Mouse (Mus musculus): ENCODE results near the gene Olfr750.

Olfr750 gene

DNA sequence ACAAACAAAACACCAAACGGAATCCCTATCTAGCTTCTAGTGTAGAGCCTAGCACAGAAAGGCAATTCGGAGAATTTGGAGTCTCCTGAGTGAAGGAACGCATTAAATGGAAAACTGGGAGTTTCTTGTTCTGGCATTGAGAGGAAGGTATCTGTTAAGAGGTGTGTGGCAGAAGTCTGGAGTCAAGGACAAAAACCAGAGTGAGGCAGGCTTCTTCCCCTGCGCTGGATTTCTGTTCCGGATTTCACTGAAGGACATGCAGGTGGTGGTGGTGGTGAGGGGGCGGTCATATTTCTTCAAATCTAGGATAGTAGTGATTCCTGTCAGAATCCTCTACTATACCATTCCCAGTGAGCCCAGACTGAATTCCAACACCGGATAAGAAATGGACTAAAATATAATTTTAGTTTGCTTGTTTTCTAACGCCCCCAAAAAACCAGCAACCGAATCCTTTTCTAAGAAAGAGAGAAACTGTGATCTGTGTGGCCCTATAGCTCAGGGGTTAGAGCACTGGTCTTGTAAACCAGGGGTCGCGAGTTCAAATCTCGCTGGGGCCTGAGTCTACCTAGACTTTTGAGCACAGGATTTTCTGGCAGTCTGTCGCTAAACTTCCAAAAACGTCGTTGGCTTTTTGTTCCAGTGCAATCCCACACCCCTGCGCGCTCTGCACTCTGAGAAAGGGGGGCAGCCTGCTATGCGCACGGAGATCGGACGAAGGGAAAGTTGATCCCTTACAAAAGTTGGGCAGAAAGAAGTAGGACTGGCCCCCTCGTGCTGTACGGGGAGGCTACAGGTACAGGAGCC, 14.1 kb upstream of the Olfr750 start:
- DNase-seq (ENCODE audit: low spot score in 2 of 2) = peak; percentile 61 to 82

- no peak for DNase-seq (ENCODE audit: low spot score in 2 of 2)
These were observed 13.5 kb upstream of the Olfr750 start for GRCm38 (mm10) chr14:51087762-51088161.

DNA sequence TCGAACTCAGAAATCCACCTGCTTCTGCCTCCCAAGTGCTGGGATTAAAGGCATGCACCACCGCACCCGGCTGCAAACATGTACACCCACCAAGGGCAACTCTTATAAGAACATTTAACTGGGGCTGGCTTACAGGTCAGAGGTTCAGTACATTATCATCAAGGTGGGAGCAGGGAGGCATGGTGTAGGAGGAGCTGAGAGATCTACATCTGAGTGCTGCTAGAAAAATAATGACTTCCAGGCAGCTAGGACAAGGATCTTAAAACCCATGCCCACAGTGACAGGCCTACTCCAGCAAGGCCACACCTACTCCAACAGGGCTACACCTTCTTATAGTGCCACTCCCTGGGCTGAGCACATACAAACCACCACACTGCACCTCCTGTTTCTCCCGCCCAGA, 11.7 kb upstream of the Olfr750 start:
- DNase-seq (ENCODE audit: low spot score in 2 of 2) = no peak

GRCm38 (mm10) chr14:51085086-51085485, 10.9 kb upstream of the Olfr750 start:
- DNase-seq (ENCODE audit: low spot score in 2 of 2) = no peak

GRCm38 (mm10) chr14:51083805-51084204, 9.6 kb upstream of the Olfr750 start:
- no peak for DNase-seq (ENCODE audit: low spot score in 2 of 2)

- DNase-seq (ENCODE audit: low spot score in 2 of 2) = no peak
These were observed 8.7 kb upstream of the Olfr750 start for GRCm38 (mm10) chr14:51082599-51083581.

- DNase-seq (ENCODE audit: low spot score in 2 of 2) = no peak
These were observed 6.8 kb upstream of the Olfr750 start for GRCm38 (mm10) chr14:51081035-51081434.

DNA sequence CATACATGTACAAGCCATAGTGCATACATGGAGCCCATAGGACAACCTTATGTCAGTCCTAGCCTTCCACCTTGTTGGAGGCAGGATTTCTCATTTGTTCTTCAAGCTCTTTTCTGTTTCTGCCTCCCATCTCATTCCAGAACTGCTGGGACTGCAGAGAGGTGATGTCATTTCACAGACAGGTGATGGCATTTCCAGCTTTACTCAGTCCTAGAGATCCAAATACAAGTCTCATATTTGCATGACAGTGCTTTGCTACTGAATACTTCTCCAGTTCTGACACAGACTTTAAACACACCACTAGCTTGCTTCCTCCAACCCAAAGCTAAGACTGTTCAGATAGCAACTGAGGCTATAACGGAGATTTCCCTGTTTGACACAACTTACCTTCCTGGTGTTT, 4.9 kb upstream of the Olfr750 start:
- DNase-seq (ENCODE audit: low spot score in 2 of 2) = no peak

- no peak for DNase-seq (ENCODE audit: low spot score in 2 of 2)
These were observed 4.6 kb downstream of the Olfr750 start for GRCm38 (mm10) chr14:51069617-51070016.

- no peak for DNase-seq (ENCODE audit: low spot score in 2 of 2)
These were observed 5.3 kb downstream of the Olfr750 start for GRCm38 (mm10) chr14:51068956-51069355.

- DNase-seq (ENCODE audit: low spot score in 2 of 2) = no peak
These were observed 13.5 kb downstream of the Olfr750 start for GRCm38 (mm10) chr14:51060761-51061160.

DNA sequence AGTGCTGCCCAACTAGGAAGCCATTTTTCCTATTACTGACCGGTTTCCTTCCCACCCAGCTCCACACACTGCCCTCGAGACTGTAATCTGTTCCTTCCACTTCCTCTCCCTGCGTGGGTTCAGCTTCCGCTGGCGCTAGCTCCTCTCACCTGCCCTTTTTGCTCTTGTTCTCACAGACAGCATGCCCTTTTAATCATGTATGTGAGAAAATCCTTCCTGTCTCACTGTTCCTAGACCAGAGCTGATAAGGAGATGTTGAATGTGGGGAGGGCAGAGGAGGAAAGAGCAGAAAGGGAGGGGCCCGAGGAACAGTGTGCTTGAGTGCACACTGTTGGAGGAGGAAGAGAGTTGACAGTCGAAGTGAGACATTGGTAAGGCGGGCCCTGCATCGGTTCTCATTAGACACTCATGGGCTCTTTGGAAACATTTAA, 16.8 kb downstream of the Olfr750 start, which contains the start of gene Rnase12:
Gene Rnase12 (minus strand): TSS at position 261 of the 431 bp plus-strand sequence.
- DNase-seq (ENCODE audit: low spot score in 2 of 2) = no peak

DNA sequence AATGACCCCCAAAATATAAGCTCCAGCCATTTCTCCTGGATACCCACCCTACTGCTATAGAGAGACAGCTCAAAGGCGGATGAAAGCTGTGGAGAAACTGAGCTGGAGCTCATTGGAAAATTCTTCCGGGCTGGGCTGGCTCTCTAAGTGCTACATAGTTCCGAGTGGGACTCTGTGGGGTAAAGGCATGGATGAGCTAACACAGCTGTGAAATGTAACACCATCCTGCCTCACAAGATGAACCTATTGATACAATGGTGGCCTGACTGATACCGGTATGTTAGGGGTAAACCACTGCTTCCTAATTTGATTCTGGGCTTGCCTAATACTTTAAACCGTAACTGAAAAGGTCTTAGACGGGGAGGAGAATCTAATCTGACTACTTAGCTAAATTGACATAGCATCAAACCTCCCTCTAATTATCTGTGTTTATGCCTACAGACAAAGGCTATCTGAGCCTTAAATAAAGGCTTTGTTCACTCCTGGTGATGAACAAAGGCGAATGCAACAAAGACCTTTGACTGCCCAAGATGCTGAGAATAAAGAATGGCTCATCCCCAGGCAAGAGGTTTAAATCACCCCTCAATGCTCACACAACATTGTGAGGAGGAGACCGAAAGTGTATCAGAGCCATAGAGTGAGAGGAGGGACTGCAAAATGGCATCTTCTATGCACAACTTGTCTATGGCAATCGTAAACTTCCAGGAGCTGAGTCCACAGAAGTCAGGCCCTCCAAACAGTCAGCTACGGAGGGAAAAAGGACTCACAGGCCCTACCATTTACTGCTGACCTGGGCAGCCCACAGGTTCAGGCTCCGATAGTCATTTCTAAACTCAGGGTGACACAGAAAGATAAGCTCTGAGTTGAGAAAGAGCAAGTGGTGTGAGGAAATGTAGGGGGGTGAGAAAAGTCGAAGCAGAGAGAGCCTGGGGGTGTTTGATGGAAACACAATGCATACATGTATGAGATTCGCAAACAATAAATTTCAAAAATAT, 19.7 kb downstream of the Olfr750 start:
- DNase-seq (ENCODE audit: low spot score in 2 of 2) = no peak

DNA sequence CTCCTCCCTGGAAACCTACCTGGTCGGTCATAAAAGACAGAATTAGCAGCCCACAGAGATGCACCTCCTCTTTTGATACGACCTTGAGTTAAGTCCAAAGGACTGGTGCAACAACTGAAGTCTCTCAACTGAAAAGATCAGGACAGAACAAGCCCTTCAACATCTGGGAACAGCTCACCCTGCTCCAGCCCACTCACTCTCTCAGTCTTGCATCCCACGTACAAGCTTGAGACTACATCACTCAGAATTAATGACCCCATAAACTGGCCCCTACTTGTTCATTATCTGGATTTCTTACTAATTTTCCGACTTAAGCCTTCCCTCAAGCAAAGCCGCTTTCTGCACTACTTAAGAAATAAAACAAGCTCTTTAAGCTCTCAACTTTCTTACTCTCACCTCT, 21.1 kb downstream of the Olfr750 start:
- DNase-seq (ENCODE audit: low spot score in 2 of 2) = no peak

GRCm38 (mm10) chr14:51051941-51052340, 22.3 kb downstream of the Olfr750 start:
- DNase-seq (ENCODE audit: low spot score in 2 of 2) = no peak

- DNase-seq (ENCODE audit: low spot score in 2 of 2) = no peak
These were observed 24.2 kb downstream of the Olfr750 start, which contains the start of gene Rnase11 for GRCm38 (mm10) chr14:51050063-51050462. Gene Rnase11, minus strand, starts transcription at chr14:51050163.

GRCm38 (mm10) chr14:51047846-51048245, 26.4 kb downstream of the Olfr750 start:
- no peak for DNase-seq (ENCODE audit: low spot score in 2 of 2)

DNA sequence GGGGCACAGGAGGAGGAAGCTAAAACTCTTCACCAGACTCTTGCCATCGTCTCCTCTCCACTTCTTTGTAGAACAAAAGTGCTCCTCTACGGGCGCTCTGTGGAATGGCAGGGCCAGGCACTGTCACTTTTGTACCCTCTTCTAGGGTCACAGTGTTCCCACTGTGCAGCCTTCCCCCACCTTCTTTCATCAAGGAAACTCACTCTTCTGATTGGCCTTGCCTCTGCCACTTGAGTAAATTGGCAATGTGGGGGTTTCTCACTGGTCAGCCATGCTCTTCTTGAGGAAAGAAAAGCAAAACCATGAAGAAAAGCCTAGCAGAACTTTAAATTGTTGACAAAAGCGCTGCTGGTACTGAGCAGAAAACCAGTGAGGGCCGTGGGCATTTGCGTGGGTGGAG, 32.5 kb downstream of the Olfr750 start, which contains the start of gene Rnase9:
Gene Rnase9 (minus strand): TSS at position 101 of the 400 bp plus-strand sequence.
- no peak for DNase-seq (ENCODE audit: low spot score in 2 of 2)

DNA sequence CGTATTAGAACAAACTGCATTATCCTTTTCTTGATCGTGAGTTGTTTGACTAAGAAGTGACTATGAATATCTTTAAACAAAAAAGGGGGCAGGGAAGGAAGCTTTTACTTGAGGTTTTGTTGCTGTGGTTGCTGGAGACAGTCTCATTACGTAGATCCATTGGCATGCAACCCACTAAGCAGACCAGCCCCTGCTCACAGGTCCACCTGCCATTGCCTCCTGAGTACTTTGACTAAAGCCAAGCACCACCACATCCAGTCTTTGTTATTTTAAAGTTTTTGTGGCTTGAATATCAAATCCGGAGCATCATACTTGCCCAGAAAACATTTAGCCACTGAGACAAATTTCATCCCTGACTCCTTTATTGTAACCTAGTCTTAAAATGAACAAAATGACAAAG, 38.0 kb downstream of the Olfr750 start:
- no peak for DNase-seq (ENCODE audit: low spot score in 2 of 2)

GRCm38 (mm10) chr14:51035206-51035605, 39.0 kb downstream of the Olfr750 start:
- no peak for DNase-seq (ENCODE audit: low spot score in 2 of 2)
